Mouse (Mus musculus): ENCODE measurements around the gene Cep162. TPM values are rescaled to one million over a fixed set of nuclear protein-coding genes. Genes with fewer than 3 reads are reported as not detected.

Cep162 gene
- polyA plus RNA-seq, 1 experiment from 2014 or later = 13.3 TPM

- POLR2A ChIA-PET = interaction anchor here (1.0 kb wide), 1 partner anchor 12 kb away, joined by 3 read pairs; no protein-coding TSS in a partner anchor
- no peaks in the 10 kb centered on the region for H3K27me3 ChIP-seq
- CTCF ChIA-PET = no interaction called here
- in situ Hi-C loops (cut with MboI; ENCODE audit: low pct_unique_long_range_greater_than_20kb) = no loop called here
- no peak for DNase-seq (ENCODE audit: low read depth, low spot score)
- no peak for ATAC-seq
- TF ChIP-seq CTCF (IDR thresholded peaks at IDR 0.05) = no peak
Observed at GRCm38 (mm10) chr9:87167001-87167830, 88.1 kb downstream of the Cep162 start.

DNA sequence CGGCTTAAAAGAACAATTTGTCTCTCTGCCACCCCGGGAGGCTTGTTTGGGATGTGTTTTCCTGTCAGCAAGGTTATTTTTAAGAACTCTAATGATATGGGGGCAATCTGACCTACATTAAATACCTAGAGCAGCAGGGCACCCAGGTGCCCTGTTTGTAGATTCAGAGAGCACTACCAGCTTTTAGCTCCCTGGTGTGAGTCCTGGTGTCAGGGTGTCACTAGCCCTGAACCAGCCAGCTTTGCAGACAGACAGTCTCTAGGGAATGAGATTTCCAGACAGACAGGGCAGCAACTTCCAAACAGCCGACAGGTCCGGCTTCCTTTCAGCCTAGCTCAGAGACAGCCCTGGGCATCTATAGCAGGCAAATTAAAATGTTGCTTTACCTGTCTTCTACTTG lies 92.8 kb downstream of the Cep162 start:
- ATAC-seq (no peak), DNase-seq (ENCODE audit: low read depth, low spot score) (no peak)
- H3K27me3 ChIP-seq = no peaks in the 10 kb centered on the region
- POLR2A ChIA-PET = no interaction called here
- in situ Hi-C loops (cut with MboI; ENCODE audit: low pct_unique_long_range_greater_than_20kb) = no loop called here
- CTCF ChIA-PET = interaction anchor here (1.8 kb wide), 1 partner anchor 11 kb away, joined by 7 read pairs; no protein-coding TSS in a partner anchor
- TF ChIP-seq CTCF (IDR thresholded peaks at IDR 0.05) = no peak

GRCm38 (mm10) chr9:87152641-87153325 lies 102.6 kb downstream of the Cep162 start:
- no peak for ATAC-seq
- H3K27me3 ChIP-seq = no peaks in the 10 kb centered on the region
- POLR2A ChIA-PET = no interaction called here
- no peak for TF ChIP-seq CTCF (IDR thresholded peaks at IDR 0.05)
- CTCF ChIA-PET = no interaction called here
- no peak for DNase-seq (ENCODE audit: low read depth, low spot score)
- in situ Hi-C loops (cut with MboI; ENCODE audit: low pct_unique_long_range_greater_than_20kb) = no loop called here

GRCm38 (mm10) chr9:87147927-87148326 lies 107.4 kb downstream of the Cep162 start:
- no peak for ATAC-seq
- ChIA-PET POLR2A (interaction anchor here (0.6 kb wide), 1 partner anchor 979 kb away, joined by 3 read pairs; no protein-coding TSS in a partner anchor), CTCF (no interaction called here)
- in situ Hi-C loops (cut with MboI; ENCODE audit: low pct_unique_long_range_greater_than_20kb) = no loop called here
- no peak for DNase-seq (ENCODE audit: low read depth, low spot score)
- no peak for TF ChIP-seq CTCF (IDR thresholded peaks at IDR 0.05)
- peaks cover 14% of the 10 kb centered on the region for H3K27me3 ChIP-seq

DNA sequence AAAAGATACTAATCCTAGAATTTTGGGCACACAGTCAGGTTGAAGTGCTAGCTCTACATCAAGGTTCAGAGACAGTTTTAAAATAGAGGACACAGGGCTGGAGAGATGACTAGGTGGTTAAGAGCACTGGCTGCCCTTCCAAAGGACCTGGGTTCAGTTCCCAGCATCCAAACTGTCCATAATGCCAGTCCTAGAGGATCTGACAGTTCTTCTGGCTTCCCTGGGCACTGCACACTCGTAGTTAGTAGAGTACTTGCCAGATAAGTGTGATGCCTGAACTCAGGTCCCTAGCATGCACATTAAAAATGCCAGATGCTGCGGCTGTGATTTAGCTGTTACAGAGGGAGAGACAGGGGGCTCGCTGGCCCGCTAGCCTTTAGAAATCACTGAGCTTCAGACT lies 108.9 kb downstream of the Cep162 start:
- POLR2A ChIA-PET = no interaction called here
- H3K27me3 ChIP-seq = peaks cover 14% of the 10 kb centered on the region
- ATAC-seq (no peak), DNase-seq (ENCODE audit: low read depth, low spot score) (no peak)
- TF ChIP-seq CTCF (IDR thresholded peaks at IDR 0.05) = no peak
- in situ Hi-C loops (cut with MboI; ENCODE audit: low pct_unique_long_range_greater_than_20kb) = no loop called here
- CTCF ChIA-PET = no interaction called here

DNA sequence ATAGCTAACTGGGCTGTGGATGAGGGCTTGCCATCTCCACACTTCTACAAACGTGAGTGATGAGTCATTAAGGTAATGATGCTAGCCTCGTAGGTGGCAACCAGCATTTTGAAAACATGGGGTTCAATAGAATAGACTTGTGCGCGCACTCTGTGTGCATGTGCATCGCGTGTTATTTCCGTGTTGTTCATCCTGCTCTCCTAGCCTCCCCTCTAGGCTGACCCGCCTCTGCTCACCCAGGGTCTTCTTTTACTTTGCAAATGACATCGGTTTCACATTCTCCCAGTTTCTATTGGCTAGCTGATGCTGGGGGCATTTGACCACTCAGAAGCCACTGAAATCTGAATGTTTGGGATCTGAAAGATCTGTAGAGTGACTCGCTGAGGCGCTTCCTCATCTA lies 109.7 kb downstream of the Cep162 start:
- in situ Hi-C loops (cut with MboI; ENCODE audit: low pct_unique_long_range_greater_than_20kb) = no loop called here
- TF ChIP-seq CTCF (IDR thresholded peaks at IDR 0.05) = no peak
- H3K27me3 ChIP-seq = peaks cover 18% of the 10 kb centered on the region
- ATAC-seq (no peak), DNase-seq (ENCODE audit: low read depth, low spot score) (no peak)
- ChIA-PET POLR2A (no interaction called here), CTCF (no interaction called here)

DNA sequence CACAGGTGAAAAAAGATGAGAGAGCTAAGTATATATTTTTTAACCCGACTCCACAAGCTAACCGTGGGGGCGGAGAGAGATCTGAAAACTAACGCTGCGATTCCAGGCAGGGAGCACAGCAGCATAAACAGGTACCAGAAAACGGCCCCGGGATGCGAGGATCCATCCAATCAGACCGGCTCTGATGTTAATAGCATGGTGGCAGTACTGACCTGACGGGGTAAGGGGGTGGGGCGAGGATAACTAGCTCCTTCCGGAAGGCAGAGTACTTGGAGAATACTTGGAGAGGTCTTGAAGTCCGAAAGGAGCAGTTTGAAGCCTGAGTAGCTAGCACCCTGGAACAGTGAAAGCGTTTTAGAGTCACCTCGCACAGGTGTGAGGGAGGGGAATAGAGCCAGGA lies 110.2 kb downstream of the Cep162 start:
- no peak for TF ChIP-seq CTCF (IDR thresholded peaks at IDR 0.05)
- no peak for ATAC-seq
- POLR2A ChIA-PET = no interaction called here
- CTCF ChIA-PET = interaction anchor here (1.6 kb wide), 1 partner anchor 19 kb away, joined by 3 read pairs; no protein-coding TSS in a partner anchor
- in situ Hi-C loops (cut with MboI; ENCODE audit: low pct_unique_long_range_greater_than_20kb) = no loop called here
- H3K27me3 ChIP-seq = peaks cover 22% of the 10 kb centered on the region
- DNase-seq (ENCODE audit: low read depth, low spot score) = no peak

DNA sequence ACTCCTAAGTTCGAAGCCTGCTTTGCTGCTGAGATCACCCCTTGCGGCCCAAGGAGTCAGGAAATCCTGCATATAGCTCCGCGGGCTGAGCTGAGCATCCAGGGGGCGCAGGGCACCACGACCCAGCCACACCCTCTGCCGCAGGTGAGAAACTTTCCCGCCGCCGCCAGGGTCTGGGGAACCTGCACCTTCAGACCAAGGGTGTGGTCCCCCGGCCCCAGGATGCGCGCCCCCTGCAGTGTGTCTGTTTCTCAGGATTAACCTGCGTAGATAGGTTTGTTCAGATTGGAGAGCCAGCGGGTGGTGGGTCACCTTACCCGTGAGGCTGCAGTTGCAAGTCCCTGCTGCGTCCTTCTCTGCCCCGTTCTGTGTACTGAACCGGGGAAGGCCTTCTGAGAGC lies 110.8 kb downstream of the Cep162 start:
- in situ Hi-C loops (cut with MboI; ENCODE audit: low pct_unique_long_range_greater_than_20kb) = no loop called here
- POLR2A ChIA-PET = no interaction called here
- CTCF ChIA-PET = interaction anchor here (1.6 kb wide), 1 partner anchor 18 kb away, joined by 3 read pairs; no protein-coding TSS in a partner anchor
- peaks cover 22% of the 10 kb centered on the region for H3K27me3 ChIP-seq
- ATAC-seq (no peak), DNase-seq (ENCODE audit: low read depth, low spot score) (no peak)
- TF ChIP-seq CTCF (IDR thresholded peaks at IDR 0.05) = no peak

- ATAC-seq = peak; percentile 44
- CTCF ChIA-PET = interaction anchor here (1.6 kb wide), 1 partner anchor 17 kb away, joined by 3 read pairs; no protein-coding TSS in a partner anchor
- in situ Hi-C loops (cut with MboI; ENCODE audit: low pct_unique_long_range_greater_than_20kb) = no loop called here
- H3K27me3 ChIP-seq = peaks cover 22% of the 10 kb centered on the region
- POLR2A ChIA-PET = no interaction called here
- TF ChIP-seq CTCF (IDR thresholded peaks at IDR 0.05) = no peak
- DNase-seq (ENCODE audit: low read depth, low spot score) = no peak
Observed at GRCm38 (mm10) chr9:87144106-87144505, 111.2 kb downstream of the Cep162 start, which contains the start of gene Mrap2. Gene Mrap2 (plus strand): TSS chr9:87144306.

- ChIA-PET CTCF (no interaction called here), POLR2A (no interaction called here)
- no peak for ATAC-seq
- peaks cover 22% of the 10 kb centered on the region for H3K27me3 ChIP-seq
- TF ChIP-seq CTCF (IDR thresholded peaks at IDR 0.05) = no peak
- in situ Hi-C loops (cut with MboI; ENCODE audit: low pct_unique_long_range_greater_than_20kb) = no loop called here
- DNase-seq (ENCODE audit: low read depth, low spot score) = no peak
Observed at GRCm38 (mm10) chr9:87143076-87143475, 112.3 kb downstream of the Cep162 start.

Other genes starting within 250 kb of the Cep162 start
- gene Ripply2, start 240.0 kb downstream of the Cep162 start, polyA plus RNA-seq (2021) = not detected
- gene Cyb5r4, start 233.5 kb downstream of the Cep162 start, polyA plus RNA-seq (2021) = 44.8 TPM
- not detected for gene Mrap2, start 111.2 kb downstream of the Cep162 start, polyA plus RNA-seq (2021)